Mouse (Mus musculus) spleen, adult 2 months (tissue): ENCODE measurements at regions not wholly inside any gene's neighbourhood (a gene's known extent, or its start where the extent isn't known, plus 50 kb on each side); places are given as distances from the start of the nearest gene placed in this dataset.

ENCODE experiments used
- CTCF ChIP-seq: fragments of 200-500 bp; IDR thresholded peaks from 2 replicates; pipeline ENCODE4 v1.5.1; 2011; ENCODE audit warnings: mild to moderate bottlenecking, inconsistent platforms; ENCODE audit not compliant: insufficient read depth, insufficient read length, insufficient replicate concordance; ENCODE audit errors: extremely low read depth
- POLR2A ChIP-seq: fragments of 200-500 bp; IDR thresholded peaks from 2 replicates; pipeline ENCODE4 v1.6.1; 2011; ENCODE audit warnings: low read depth, low read length, inconsistent platforms

- TF ChIP-seq POLR2A (no peak), CTCF (no peak)
Measured at GRCm38 (mm10) chr14:115033375-115033969, 58.5 kb upstream of the Gpc5 start.
